Mouse (Mus musculus) midbrain, embryonic 15.5 days (tissue): ENCODE results near the gene Olfr866. TPM values are rescaled to one million over a fixed set of nuclear protein-coding genes. Genes with fewer than 3 reads are reported as not detected.

Experiments used
- ATAC-seq: fragments of 200-750 bp; cut with Nextera tagmentation; replicated peaks from 2 replicates; pipeline ENCODE4 v1.8.0; 2017; ENCODE audit warnings: moderate TSS enrichment
- H3K27ac ChIP-seq: fragments of 300-500 bp; sonication (generic); 2 replicates; pipeline ENCODE4 v1.5.1; 2015; ENCODE audit warnings: mild to moderate bottlenecking, inconsistent platforms
- H3K27me3 ChIP-seq: fragments of 300-500 bp; sonication (generic); replicated peaks from 2 replicates; pipeline ENCODE4 v1.6.1; 2015; ENCODE audit warnings: inconsistent platforms
- H3K36me3 ChIP-seq: fragments of 300-500 bp; sonication (generic); replicated peaks from 2 replicates; pipeline ENCODE4 v1.6.1; 2015; ENCODE audit warnings: inconsistent platforms
- H3K4me1 ChIP-seq: fragments of 300-500 bp; sonication (generic); 2 replicates; pipeline ENCODE4 v1.6.1; 2015; ENCODE audit warnings: inconsistent platforms
- H3K4me2 ChIP-seq: fragments of 300-500 bp; sonication (generic); 2 replicates; pipeline ENCODE4 v1.6.1; 2015; ENCODE audit warnings: inconsistent platforms, mild to moderate bottlenecking, moderate library complexity
- H3K4me3 ChIP-seq: fragments of 300-500 bp; sonication (generic); 2 replicates; pipeline ENCODE4 v1.5.1; 2015; ENCODE audit warnings: mild to moderate bottlenecking, inconsistent platforms
- H3K9ac ChIP-seq: fragments of 300-500 bp; sonication (generic); 2 replicates; pipeline ENCODE4 v1.6.1; 2015; ENCODE audit warnings: mild to moderate bottlenecking, inconsistent platforms
- H3K9me3 ChIP-seq: fragments of 300-500 bp; sonication (generic); 2 replicates; pipeline ENCODE4 v1.6.1; 2016; ENCODE audit warnings: inconsistent platforms
- WGBS: fragments of 180-500 bp; shearing (Covaris S2); methylation state at CpG from one replicate; pipeline ENCODE4 v1.1.7; 2015; ENCODE audit warnings: mixed read lengths; 5-methylcytosine and 5-hydroxymethylcytosine counted together
- microRNA-seq: library from miRNA; unstranded; fragments of <30 nt; microRNA quantifications from one replicate; pipeline ENCODE4, GENCODE M21; 2016
- polyA plus RNA-seq: library from polyadenylated mRNA; unstranded; fragments of >200 nt; fragmentation: Nextera tagmentation; extraction: Ambion mirVana; gene quantifications from 2 replicates; pipeline ENCODE4 v1.2.1, GENCODE M21; 2015

The Olfr866 gene
- not detected in 2 replicates for polyA plus RNA-seq

GRCm38 (mm10) chr9:20027935-20028334 lies at the start of gene Olfr866:
Olfr866 (minus strand) TSS chr9:20028035.
- Histone ChIP-seq H3K4me3 (no peak within 1 kb of the TSS), H3K27ac (no peak within 1 kb of the TSS), H3K4me2 (no peak within 1 kb of the TSS), H3K27me3 (no peaks in the 10 kb centered on the region), H3K36me3 (no peaks in the 10 kb centered on the region), H3K9me3 (peaks cover 11% of the 10 kb centered on the region; the same call in 1 of the 2 replicates), H3K9ac (no peak within 1 kb of the TSS), H3K4me1 (no peaks in the 10 kb centered on the region)
- WGBS, result 79% methylated on average over 2 of the region's 2 CpGs
- no peak for ATAC-seq

GRCm38 (mm10) chr9:20073523-20074177 lies 45.8 kb upstream of the Olfr866 start:
- Histone ChIP-seq H3K4me2 (no peak overlapping the region), H3K4me1 (no peaks in the 10 kb centered on the region)
- WGBS, result 74% methylated on average over 7 of the region's 7 CpGs

DNA sequence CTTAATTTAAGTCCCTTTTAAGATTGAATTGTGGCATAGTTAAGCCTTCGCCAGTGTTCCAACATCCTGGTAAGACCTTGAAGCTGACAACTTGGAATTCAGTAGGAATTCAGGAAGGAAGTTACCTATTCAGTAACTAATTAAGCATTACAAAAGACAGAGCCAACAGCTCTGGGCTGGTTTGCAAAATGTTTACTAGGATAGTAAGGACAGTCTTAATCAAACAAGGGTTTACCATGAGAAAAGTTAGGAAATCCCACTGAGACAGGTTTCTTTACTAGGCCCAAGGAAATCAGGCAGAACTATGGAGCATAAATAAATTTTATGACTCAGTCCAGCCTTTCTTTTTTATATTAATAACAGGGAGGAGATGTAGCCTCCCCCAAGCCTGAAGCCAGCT lies 43.5 kb upstream of the Olfr866 start:
- no peaks in the 10 kb centered on the region for H3K27me3 ChIP-seq
- no peak overlapping the region for H3K4me3 ChIP-seq
- H3K27ac ChIP-seq, result no peak overlapping the region
- H3K4me1 ChIP-seq, result no peaks in the 10 kb centered on the region
- 89% methylated on average over 1 of the region's 1 CpGs for WGBS
- H3K9me3 ChIP-seq, result peaks cover 16% of the 10 kb centered on the region
- no peak overlapping the region for H3K4me2 ChIP-seq
- H3K9ac ChIP-seq, result no peak overlapping the region
- no peaks in the 10 kb centered on the region for H3K36me3 ChIP-seq
- ATAC-seq, result no peak

More at GRCm38 (mm10) chr9:20073523-20074177, 45.8 kb upstream of the Olfr866 start:
- ATAC-seq, result no peak
- Histone ChIP-seq H3K9me3 (peaks cover 27% of the 10 kb centered on the region), H3K27me3 (no peaks in the 10 kb centered on the region), H3K36me3 (no peaks in the 10 kb centered on the region), H3K9ac (no peak overlapping the region), H3K4me3 (no peak overlapping the region), H3K27ac (no peak overlapping the region)

GRCm38 (mm10) chr9:20070236-20070635 lies 42.4 kb upstream of the Olfr866 start:
- Histone ChIP-seq H3K4me3 (no peak overlapping the region), H3K4me1 (no peaks in the 10 kb centered on the region), H3K9ac (no peak overlapping the region), H3K27ac (no peak overlapping the region), H3K4me2 (no peak overlapping the region), H3K9me3 (peaks cover 13% of the 10 kb centered on the region), H3K27me3 (no peaks in the 10 kb centered on the region), H3K36me3 (no peaks in the 10 kb centered on the region)
- WGBS, result 70% methylated on average over 3 of the region's 3 CpGs
- no peak for ATAC-seq

DNA sequence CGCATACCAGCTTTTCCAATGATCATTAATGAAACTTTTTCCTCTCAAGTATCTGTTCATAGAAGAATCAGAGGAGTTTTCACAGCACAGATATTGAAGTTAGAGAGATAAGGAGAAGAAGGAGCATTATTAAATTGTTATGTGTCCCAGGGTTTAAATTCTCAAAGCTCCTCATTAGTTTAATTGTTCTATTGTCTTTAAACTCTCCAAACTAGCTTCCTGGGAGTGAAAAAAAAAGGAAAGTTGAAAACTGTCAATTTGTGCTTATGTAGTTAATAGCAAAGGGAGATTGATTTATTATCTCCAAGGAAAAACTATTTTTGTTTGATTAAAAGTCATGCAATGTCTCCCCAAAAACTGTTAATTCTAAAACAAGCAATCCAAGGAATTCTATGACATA lies 29.6 kb upstream of the Olfr866 start, which contains the start of gene Olfr867:
Gene Olfr867, minus strand, starts transcription at position 101 of the 400 bp plus-strand sequence.
- Histone ChIP-seq H3K9ac (no peak within 1 kb of the TSS), H3K9me3 (0 out of 2 replicates have a peak, but pooled peaks cover 5% of the 10 kb centered on the region), H3K4me3 (no peak within 1 kb of the TSS), H3K4me2 (no peak within 1 kb of the TSS), H3K27ac (no peak within 1 kb of the TSS), H3K4me1 (no peaks in the 10 kb centered on the region), H3K27me3 (no peaks in the 10 kb centered on the region), H3K36me3 (no peaks in the 10 kb centered on the region)
- no peak for ATAC-seq
- WGBS, result 87% methylated on average over 1 of the region's 1 CpGs

DNA sequence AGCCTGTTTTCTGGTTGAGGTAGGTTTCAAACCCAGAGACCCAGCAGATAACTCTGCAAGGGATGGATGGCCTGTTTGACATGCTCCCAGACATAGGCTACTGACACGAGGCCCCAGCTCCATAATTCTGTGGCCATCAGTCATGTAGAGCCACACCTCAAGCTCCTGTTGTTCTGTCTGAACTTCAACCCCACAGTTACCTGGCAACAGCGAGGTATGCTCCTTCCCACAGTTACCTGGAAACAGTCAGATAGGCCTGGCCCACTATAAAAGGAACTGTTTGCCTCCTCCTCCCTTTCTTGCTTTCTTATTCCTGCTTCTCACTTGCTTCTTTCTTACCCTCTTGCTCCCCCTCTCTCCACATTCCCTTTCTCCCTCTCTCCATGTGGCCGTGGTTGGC lies 20.1 kb upstream of the Olfr866 start:
- Histone ChIP-seq H3K9me3 (peaks cover 18% of the 10 kb centered on the region; the same call in 1 of the 2 replicates), H3K4me2 (no peak overlapping the region), H3K27me3 (no peaks in the 10 kb centered on the region), H3K27ac (no peak overlapping the region), H3K36me3 (no peaks in the 10 kb centered on the region), H3K4me3 (no peak overlapping the region), H3K4me1 (no peaks in the 10 kb centered on the region), H3K9ac (no peak overlapping the region)
- ATAC-seq, result no peak
- WGBS, result 77% methylated on average over 3 of the region's 3 CpGs

Small RNA genes lying within 50 kb of the gene (microRNA-seq; reads per million reads assigned to microRNA genes)
- gene Gm26231, result not detected
- not detected for gene Gm44395

Other genes with a start within 250 kb of the Olfr866 start
- not detected in 2 replicates for gene Olfr58, start 247.8 kb downstream of the Olfr866 start, polyA plus RNA-seq
- not detected in 2 replicates for gene Olfr859, start 223.1 kb downstream of the Olfr866 start, polyA plus RNA-seq
- not detected in 2 replicates for gene Olfr860, start 178.3 kb downstream of the Olfr866 start, polyA plus RNA-seq
- gene Olfr862, start 140.0 kb downstream of the Olfr866 start, polyA plus RNA-seq, result not detected in 2 replicates
- 0.09 and 0.14 TPM in 2 replicates for gene Olfr77, start 111.2 kb downstream of the Olfr866 start, polyA plus RNA-seq
- not detected in 2 replicates for gene Olfr867, start 29.5 kb upstream of the Olfr866 start, polyA plus RNA-seq
- not detected in 2 replicates for gene Olfr868, start 70.6 kb upstream of the Olfr866 start, polyA plus RNA-seq
- gene Olfr869, start 101.0 kb upstream of the Olfr866 start, polyA plus RNA-seq, result not detected in 2 replicates
- gene Olfr870, start 146.0 kb upstream of the Olfr866 start, polyA plus RNA-seq, result not detected in 2 replicates
- gene Olfr871, start 184.2 kb upstream of the Olfr866 start, polyA plus RNA-seq, result not detected in 2 replicates
- gene Olfr872, start 209.1 kb upstream of the Olfr866 start, polyA plus RNA-seq, result not detected in 2 replicates